Mouse (Mus musculus): ENCODE data around the gene Fam83b. TPM values are rescaled to one million over a fixed set of nuclear protein-coding genes. Genes with fewer than 3 reads are reported as not detected.
A peak's percentile ranks its signal among the peaks of the same experiment; 100 is the strongest.

The Fam83b gene
- total RNA-seq, 2 experiments from 2014 or later, result 0.38 to 0.61 TPM

GRCm38 (mm10) chr9:76518665-76519064 lies 48.3 kb downstream of the Fam83b start:
- DNase-seq, result peak; percentile 7

GRCm38 (mm10) chr9:76505650-76506049 lies 61.3 kb downstream of the Fam83b start:
- DNase-seq, result no peak

GRCm38 (mm10) chr9:76489737-76490136 lies 77.2 kb downstream of the Fam83b start:
- DNase-seq, result no peak

GRCm38 (mm10) chr9:76480088-76480487 lies 86.8 kb downstream of the Fam83b start:
- DNase-seq, result no peak

GRCm38 (mm10) chr9:76469500-76469899 lies 97.4 kb downstream of the Fam83b start:
- DNase-seq, result no peak

- no peak for DNase-seq
Measured at GRCm38 (mm10) chr9:76461547-76461946, 105.4 kb downstream of the Fam83b start.

- no peak for DNase-seq
Measured at GRCm38 (mm10) chr9:76455703-76456102, 111.2 kb downstream of the Fam83b start.

Other genes starting within 250 kb of the Fam83b start
- not detected for gene Hcrtr2, start 243.3 kb downstream of the Fam83b start, total RNA-seq (2021)

Measured in heart, postnatal 4 days (tissue).